ENCODE assay signal across 8 mouse cellular contexts in the genomic region with DNA sequence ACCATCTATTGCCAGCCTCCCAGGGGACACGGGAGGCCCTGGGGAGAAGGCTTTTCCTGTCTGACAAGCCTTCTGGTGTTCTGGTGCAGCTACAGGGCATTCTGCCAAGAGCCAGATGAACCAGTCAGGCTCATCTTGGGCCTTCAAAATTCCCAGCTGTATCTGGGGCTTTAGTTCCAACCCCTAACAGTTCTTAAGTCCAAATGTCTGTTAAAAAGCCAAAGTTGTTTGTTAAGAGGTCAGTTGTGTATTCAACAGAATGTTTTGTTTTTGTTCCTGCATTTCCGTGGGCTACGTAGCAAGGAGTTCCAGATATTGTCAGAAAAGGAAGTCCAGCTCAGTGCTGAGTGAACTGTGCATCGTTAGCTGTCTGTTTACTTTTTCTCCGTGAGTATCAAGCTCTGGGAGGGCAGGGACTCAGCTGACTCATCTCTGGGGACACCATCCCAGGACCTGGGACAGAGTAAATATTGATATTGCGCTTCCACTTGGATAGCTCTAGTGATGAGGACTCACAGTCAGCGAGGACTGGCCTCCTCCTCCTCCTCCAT. TPM values are rescaled to one million over a fixed set of nuclear protein-coding genes. Genes with fewer than 3 reads are reported as not detected.
DNase-seq lines count a peak whose midpoint lies in the region; ATAC-seq and TF ChIP-seq lines count a peak whose summit lies in the region.

No protein-coding gene starts in this region.

- H3K4me1 ChIP-seq in heart, embryonic 13.5 days = peaks cover 30% of the 10 kb centered on the region

- no peak overlapping the region for H3K4me2 ChIP-seq in heart, embryonic 13.5 days
- peak overlapping the region; percentile 51 for H3K4me2 ChIP-seq in myocyte (ENCODE audit: low read depth)

- no peak for ATAC-seq in heart, embryonic 13.5 days (ENCODE audit: extremely low read depth, insufficient number of reproducible peaks, low FRiP score, low TSS enrichment)
- ATAC-seq in inflammation-experienced regulatory T-cells, adult 6 months = no peak

- H3K9ac ChIP-seq in heart, embryonic 13.5 days = no peak overlapping the region

- no peak for TF ChIP-seq POLR2A in myocyte (IDR thresholded peaks at IDR 0.05; ENCODE audit: insufficient read length, low read depth)

- no peaks in the 10 kb centered on the region for H3K27me3 ChIP-seq in heart, embryonic 13.5 days (replicated peaks)
- no peaks in the 10 kb centered on the region for H3K27me3 ChIP-seq in myocyte (ENCODE audit: control insufficient read depth, insufficient read depth, insufficient read length)

- H3ac ChIP-seq in myocyte (ENCODE audit: control insufficient read depth, insufficient read length) = no peak overlapping the region

- WGBS in heart, embryonic 13.5 days = 38% methylated on average over 7 of the region's 7 CpGs

- H3K36me3 ChIP-seq in heart, embryonic 13.5 days = no peaks in the 10 kb centered on the region
- H3K36me3 ChIP-seq in myocyte (ENCODE audit: control insufficient read depth, insufficient read depth) = no peaks in the 10 kb centered on the region

- DNase-seq in adrenal gland, adult (ENCODE audit: inconsistent age in 2 of 2, low spot score in 1 of 2) = peak; percentile 56 to 77
- DNase-seq in adrenal gland, adult 2 months = no peak
- DNase-seq in Muller cell, postnatal 12 days (ENCODE audit: inconsistent ontology term) = peak; percentile 65
- DNase-seq in kidney, postnatal 4 days = peak; percentile 36 to 60
- DNase-seq in T-cell, adult 2 months (ENCODE audit: low spot score) = no peak

- peak overlapping the region; percentile 88 for H3K27ac ChIP-seq in heart, embryonic 13.5 days (replicated peaks)

- no peak overlapping the region for H3K4me3 ChIP-seq in heart, embryonic 13.5 days
- no peak overlapping the region for H3K4me3 ChIP-seq in myocyte

- no peaks in the 10 kb centered on the region for H3K79me2 ChIP-seq in myocyte (ENCODE audit: control insufficient read depth, insufficient read depth)

- H3K9me3 ChIP-seq in heart, embryonic 13.5 days = no peaks in the 10 kb centered on the region

TF ChIP-seq in myocyte, 11 proteins besides CTCF, POLR2A, EP300 and RAD21:
- no peak for TF ChIP-seq TCF12 (IDR thresholded peaks at IDR 0.05; ENCODE audit: insufficient read depth, poor library complexity, severe bottlenecking)
- no peak for TF ChIP-seq MYOD1 (IDR thresholded peaks at IDR 0.05; ENCODE audit: control insufficient read depth in 1 of 3, insufficient read length in 2 of 3, low read depth in 2 of 3)
- TF ChIP-seq CEBPB (IDR thresholded peaks at IDR 0.05; ENCODE audit: insufficient read depth, poor library complexity, severe bottlenecking) = no peak
- no peak for TF ChIP-seq TCF3 (IDR thresholded peaks at IDR 0.05; ENCODE audit: insufficient read length, low read depth)
- TF ChIP-seq REST (IDR thresholded peaks at IDR 0.05; ENCODE audit: insufficient read depth, insufficient read length) = no peak
- no peak for TF ChIP-seq E2F4 (IDR thresholded peaks at IDR 0.05; ENCODE audit: insufficient read depth)
- TF ChIP-seq USF1 (IDR thresholded peaks at IDR 0.05; ENCODE audit: low read depth) = no peak
- TF ChIP-seq MYOG (IDR thresholded peaks at IDR 0.05; ENCODE audit: control insufficient read depth in 1 of 3, insufficient read depth in 1 of 3, insufficient read length in 2 of 3, low read depth in 2 of 3) = no peak
- no peak for TF ChIP-seq MAX (IDR thresholded peaks at IDR 0.05; ENCODE audit: low read depth)
- TF ChIP-seq POLR2AphosphoS2 (IDR thresholded peaks at IDR 0.05; ENCODE audit: insufficient read length, low read depth) = no peak
- no peak for TF ChIP-seq SRF (IDR thresholded peaks at IDR 0.05; ENCODE audit: control insufficient read depth, insufficient read length, low read depth)

RNA-seq across cellular contexts. Expression of gene Trp53inp2, which starts 11.5 kb away (rescaled TPM):
- total RNA-seq in adrenal gland, adult 2 months (2021) = 100 to 1,000 TPM; 221 to 429 TPM
- 714 and 755 TPM in 2 replicates for polyA plus RNA-seq in adrenal gland, adult 2 months (2012; rRNA removed)
- polyA plus RNA-seq in heart, embryonic 13.5 days (2015; fragmentation: Nextera tagmentation; extraction: Ambion mirVana) = 97.6 and 107 TPM in 2 replicates
- polyA plus RNA-seq in myocyte (2012; fragmentation: generic; extraction: Trizol) = 100 TPM
- 1 to 10 TPM in 2 of 3 experiments, under 1 TPM in 1; 0.84 to 1.9 (median 1.2) TPM for polyA plus RNA-seq in inflammation-experienced regulatory T-cells, adult 6 months (2017; shearing (Covaris generic))

RNA-seq across cellular contexts. Expression of gene Pigu, which starts 12.2 kb away (rescaled TPM):
- 10 to 100 TPM; 41.2 to 41.5 TPM for total RNA-seq in adrenal gland, adult 2 months (2021)
- polyA plus RNA-seq in adrenal gland, adult 2 months (2012; rRNA removed) = 19.6 TPM in 2 replicates
- 53.2 and 58.8 TPM in 2 replicates for polyA plus RNA-seq in heart, embryonic 13.5 days (2015; fragmentation: Nextera tagmentation; extraction: Ambion mirVana)
- polyA plus RNA-seq in myocyte (2012; fragmentation: generic; extraction: Trizol) = 27.0 TPM
- 10 to 100 TPM; 35.0 to 47.1 (median 35.4) TPM for polyA plus RNA-seq in inflammation-experienced regulatory T-cells, adult 6 months (2017; shearing (Covaris generic))

Comparison
In these comparisons a context has a peak if more than half of its experiments do, and no peak if none do; other contexts are left out.
1. DNase-seq: peak in adrenal gland, adult (2 of 2), Muller cell, postnatal 12 days (single experiment) and kidney, postnatal 4 days (2 of 2); none in adrenal gland, adult 2 months (single experiment) and T-cell, adult 2 months (single experiment).
2. RNA of gene Trp53inp2, which starts 11.5 kb away (polyA plus RNA-seq): 714 to 755 TPM in adrenal gland, adult 2 months, 97.6 to 107 TPM in heart, embryonic 13.5 days and 100 TPM in myocyte (single experiment); 0.84 to 1.9 TPM in inflammation-experienced regulatory T-cells, adult 6 months; every median in the first group is over 10 times any median in the second.